Mouse (Mus musculus) small intestine, adult 2 months (tissue): Measurements from ENCODE around the gene Pvr.

Source experiments
- CTCF ChIP-seq: fragments of 200-500 bp; IDR thresholded peaks from 2 replicates; pipeline ENCODE4 v1.5.1; 2012; ENCODE audit warnings: low read depth, mild to moderate bottlenecking, control low read depth, inconsistent platforms, low read length, moderate library complexity, mixed read lengths; ENCODE audit not compliant: insufficient replicate concordance, insufficient read length; ENCODE audit errors: extremely low read depth
- POLR2A ChIP-seq: fragments of 200-500 bp; IDR thresholded peaks from 2 replicates; pipeline ENCODE4 v1.6.1; 2012; ENCODE audit warnings: low read depth, mild to moderate bottlenecking, control low read depth, inconsistent platforms, low read length, moderate library complexity

GRCm38 (mm10) chr7:19911695-19912524 lies 9.1 kb downstream of the Pvr start:
- TF ChIP-seq POLR2A (no peak), CTCF (no peak)
